Mouse (Mus musculus) ES-CJ7 (cell line): ENCODE results near the gene Dnlz.

Source experiments
- DNase-seq: peaks from one replicate; pipeline ENCODE4 v3.0.0; 2011; ENCODE audit warnings: low read depth, low spot score

Gene Dnlz

DNA sequence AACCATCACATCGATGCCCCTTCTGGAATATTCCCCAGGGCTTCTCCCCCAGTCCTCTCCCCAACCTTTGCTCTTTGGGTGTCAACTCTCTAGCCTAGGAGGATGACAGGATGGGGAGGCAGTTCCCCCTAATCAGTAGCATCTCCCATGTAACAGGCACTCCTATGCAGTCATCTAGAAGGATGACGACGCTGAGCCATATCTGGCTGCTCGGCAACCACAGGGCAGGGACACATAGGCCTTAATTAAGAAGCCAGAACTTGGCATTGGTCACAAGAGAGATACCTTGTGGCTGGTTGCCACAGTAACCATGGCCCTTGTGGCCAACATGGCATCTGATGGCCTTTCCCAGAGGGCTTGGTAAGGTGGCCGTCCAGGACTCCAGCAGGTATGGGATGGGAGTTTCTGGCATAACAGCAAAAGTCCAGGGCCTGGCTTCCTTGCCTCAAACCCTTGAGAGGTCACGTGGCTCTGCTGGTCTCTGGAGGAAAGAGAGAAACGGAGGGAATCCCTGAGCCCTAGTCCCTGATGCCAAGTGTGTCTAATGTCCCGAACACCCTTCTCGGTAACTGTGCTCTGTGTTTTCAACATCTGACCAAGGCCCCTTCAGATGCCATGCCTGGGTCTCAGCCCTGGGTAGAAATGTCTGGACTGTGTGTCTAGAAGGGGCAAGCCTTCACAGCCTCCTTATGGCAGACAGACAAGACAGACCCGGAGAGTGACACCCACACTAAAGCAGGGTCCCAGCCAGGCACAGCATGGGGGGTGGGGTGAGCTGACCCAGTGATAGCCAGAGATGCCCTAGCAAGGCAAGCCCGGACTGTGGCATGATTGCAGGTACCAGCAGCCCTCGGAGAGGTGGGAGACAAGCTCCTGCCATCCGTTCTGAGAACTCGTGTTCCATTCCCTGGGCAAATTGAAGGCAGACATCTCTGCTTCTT lies 31.4 kb downstream of the Dnlz start:
- no peak for DNase-seq

DNA sequence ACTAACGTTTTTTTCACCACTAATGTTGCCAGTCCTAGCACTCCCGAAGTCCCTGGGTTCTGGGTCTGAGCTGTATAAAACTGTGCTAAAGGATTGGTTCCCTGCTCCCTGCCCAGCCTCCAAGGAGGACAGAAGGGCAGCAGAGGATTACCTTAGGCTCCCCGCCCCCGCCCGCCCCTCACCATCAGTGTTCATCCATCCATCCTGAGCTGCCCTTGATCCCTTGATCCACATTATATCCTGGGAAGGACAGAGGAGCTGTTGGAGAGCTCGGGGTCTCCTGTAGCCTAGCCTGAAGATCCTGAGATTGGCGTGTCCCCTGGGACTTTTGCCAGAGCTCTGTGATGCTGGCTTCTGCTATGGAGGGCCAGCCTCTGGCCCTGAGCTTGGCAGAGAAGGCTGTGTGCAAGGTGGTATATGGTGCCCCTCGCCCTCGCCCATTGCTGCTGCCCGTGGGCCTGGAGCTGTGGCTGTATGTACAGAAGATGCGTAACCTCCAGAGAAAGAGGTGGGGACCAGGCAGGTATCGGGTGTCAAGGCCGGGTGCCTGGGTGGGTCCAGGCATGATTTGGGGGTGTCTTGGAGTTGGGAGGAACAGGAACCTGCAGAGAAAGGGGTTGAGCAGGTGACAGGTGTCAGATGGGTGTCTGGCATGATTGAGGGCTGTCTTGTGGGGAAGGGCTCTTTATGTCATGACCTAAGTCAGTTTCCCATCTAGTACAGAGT lies 32.2 kb downstream of the Dnlz start:
- DNase-seq: no peak

GRCm38 (mm10) chr2:26319109-26319508 lies 32.8 kb downstream of the Dnlz start:
- DNase-seq: no peak

- no peak for DNase-seq
Observed at GRCm38 (mm10) chr2:26317991-26318672, 33.8 kb downstream of the Dnlz start.

DNA sequence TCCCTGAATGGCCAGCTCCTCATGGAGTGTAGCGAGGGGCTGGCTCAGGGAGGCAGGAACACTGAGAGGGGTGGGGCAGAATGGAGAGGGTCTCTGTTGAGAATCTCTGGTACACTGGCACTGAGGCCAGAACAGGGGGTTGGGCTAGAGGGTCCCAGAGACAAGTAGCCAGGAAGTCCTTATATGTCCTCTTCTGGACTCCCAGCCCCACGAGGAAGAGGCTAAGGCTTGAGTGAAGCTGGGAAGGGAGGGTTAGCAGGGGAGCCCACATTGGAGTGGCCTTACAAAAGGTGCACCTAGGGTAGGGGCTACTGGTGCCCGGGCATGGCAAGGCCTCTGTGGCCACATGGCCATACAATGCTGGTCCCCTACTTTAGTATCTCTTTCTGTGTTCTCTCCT lies 34.5 kb downstream of the Dnlz start:
- no peak for DNase-seq

DNA sequence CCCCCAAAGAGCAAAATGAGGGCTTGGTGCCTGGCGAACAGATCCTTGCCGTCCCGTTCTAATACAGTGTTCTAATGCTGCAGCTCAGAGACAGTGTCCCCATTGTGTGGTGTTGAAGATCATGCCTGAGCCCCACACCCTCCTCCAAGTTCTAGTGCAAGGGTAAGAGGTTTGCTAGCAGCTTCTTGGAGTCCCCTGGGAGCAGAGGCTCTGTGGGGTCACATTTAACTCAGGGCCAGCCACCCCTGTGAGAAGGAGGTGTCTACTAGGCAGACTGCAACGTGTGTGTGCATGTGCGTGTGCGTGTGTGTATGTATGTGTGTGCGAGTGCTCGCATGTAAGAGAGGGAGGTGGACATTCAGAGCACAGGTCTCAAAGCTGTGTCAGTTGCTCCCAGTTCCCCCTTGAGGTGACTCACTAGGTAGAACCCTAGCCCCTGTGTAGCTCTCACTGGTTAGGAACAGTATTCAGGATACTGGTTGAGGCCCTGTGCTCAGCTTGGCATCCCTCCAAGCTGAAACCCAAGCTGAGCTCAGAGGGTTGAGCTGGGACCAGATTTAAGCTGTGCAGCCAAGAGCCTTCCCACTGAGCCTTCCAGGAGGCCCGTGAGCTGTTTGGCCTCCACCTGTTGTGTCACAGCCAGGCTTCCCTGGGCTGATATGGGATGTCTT lies 35.2 kb downstream of the Dnlz start:
- DNase-seq: no peak

- DNase-seq: peak; percentile 25
Observed at GRCm38 (mm10) chr2:26315925-26316311, 36.0 kb downstream of the Dnlz start.

DNA sequence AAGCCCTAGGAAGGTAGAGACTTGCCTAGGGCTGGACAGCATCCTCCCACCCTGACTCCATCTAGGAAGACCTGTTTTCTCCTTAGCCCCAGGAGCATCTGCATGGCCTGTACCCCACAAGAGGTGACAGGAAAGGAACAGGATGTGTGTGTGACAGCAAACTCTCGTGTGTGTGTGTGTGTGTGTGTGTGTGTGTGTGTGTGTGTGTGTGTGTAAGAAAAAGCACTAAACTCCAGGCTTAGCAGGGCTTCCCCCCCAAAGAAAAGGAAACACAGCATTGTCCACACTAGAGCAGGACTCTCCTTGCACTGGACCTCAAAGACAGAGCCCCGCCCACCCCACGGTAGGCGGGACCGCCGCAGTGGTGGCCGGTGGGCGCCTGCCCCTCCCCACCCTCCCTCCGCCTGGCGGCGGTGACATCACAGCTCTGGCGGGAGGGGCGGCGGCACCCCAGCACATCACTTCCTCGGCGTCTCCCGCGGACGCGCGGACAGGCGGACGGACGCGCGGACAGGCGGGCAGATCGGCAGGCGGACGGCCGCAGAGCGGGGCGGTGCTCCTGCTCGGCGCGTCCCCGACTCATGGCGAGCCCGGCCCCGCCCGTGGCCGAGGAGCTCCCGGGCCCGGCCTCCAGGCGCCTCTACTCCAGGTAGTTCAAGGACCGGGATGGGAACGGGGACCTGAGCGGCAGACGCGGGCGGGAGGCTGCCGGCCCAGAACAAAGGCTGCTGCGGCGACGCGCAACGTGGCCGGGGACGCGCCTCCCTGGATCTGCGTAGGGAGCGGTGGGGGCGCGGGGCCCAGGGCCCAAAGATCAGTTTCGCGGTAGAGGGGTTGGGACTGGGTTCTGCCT lies 36.6 kb downstream of the Dnlz start, which contains the start of gene Gpsm1:
Gene Gpsm1, plus strand, starts transcription at position 444 of the 853 bp plus-strand sequence.
- DNase-seq: no peak

DNA sequence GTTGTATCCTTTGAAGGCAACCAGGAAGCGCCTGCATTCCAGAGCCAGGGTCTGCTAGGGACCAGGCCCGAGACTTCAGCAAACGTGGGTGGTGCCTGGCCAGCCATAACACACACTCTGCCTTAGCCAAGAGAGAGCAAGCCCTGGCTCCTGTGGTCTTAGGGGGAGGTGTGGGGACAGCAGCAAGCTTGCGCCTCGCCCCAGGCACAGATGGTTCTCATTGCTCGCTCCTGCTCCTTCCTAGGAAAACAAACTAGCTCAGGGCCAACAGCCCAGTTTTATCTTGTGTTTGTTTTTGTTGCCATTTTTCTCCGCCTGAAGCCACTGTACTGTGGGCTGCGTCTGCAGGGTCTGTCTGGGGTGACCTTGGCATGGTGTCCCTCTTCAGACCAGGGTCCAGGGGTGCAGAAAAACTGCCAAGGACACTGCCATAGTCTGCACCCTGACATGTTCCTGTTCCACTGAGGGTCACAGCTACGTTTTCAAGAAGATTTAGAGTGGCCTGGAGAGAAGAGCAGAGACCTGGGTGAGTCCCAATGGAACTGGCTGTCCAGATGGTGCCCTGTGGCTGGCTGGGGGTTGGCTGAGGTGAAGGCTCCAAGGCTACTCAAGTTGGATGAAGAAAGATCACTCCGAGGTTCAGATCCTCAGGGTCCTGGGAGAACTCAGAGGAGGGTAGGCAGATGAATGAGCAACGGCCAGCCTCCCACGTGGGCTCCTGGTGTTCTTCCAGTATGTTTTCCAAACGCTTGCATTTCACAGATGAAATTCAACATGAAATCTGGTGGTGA lies 37.4 kb downstream of the Dnlz start:
- no peak for DNase-seq

- DNase-seq: no peak
Observed at GRCm38 (mm10) chr2:26313394-26313793, 38.5 kb downstream of the Dnlz start.

DNA sequence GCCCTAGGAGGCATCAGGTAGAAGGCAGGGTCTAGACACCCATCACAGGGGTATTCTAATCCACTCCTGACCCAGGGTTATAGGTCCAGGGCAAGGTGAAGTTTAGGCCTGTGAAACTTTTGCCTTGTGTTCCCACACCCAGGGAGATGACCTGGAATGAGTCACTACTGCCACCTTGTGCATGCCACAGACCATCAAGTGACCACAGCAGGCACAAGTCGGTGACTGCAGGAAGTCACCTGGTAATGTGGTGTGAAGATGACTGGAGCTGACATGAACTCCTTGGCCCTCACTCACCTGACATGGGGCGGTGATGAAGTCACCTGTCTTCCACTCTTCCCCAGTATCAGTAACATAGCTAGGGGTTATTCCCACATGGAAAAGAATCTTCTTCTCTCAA lies 39.1 kb downstream of the Dnlz start:
- no peak for DNase-seq

DNA sequence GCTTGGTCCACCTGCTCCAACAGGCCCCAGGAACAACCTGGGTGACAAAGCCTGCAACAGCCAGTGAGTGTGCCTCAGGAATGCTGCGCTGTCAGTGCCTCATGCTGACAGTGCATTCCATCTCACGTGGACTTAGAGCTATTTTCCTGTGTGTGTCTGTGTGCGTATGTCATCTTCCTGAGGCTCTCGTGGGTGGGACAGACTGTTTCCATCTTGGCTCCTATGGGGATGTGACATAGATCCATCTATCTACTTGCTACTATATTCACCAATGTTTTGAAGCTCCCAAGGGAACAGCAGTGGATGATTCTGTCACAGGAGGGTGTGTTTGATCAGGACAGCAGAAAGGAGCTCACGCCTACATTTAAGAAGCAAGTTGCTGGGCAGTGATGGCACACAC lies 40.0 kb downstream of the Dnlz start:
- no peak for DNase-seq

DNA sequence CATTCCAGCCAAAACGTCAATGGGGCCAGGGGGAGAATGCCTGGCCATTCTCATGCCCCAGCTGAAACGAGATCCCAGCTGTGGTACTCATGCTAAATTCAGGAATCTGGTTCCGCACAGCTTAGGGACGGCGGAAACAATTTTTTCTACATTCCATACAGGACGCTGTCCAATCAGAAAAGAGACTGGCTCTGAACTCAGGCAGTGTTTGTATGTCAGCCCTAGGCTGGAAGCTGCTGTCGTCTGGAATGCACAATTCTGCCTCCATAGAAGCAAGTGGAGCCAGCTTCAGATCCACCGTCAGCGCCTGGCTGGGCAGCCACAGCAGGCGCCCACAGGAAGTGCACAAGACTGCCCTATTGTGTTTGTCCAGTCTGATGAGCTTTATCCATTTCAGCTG lies 42.2 kb downstream of the Dnlz start:
- no peak for DNase-seq

DNA sequence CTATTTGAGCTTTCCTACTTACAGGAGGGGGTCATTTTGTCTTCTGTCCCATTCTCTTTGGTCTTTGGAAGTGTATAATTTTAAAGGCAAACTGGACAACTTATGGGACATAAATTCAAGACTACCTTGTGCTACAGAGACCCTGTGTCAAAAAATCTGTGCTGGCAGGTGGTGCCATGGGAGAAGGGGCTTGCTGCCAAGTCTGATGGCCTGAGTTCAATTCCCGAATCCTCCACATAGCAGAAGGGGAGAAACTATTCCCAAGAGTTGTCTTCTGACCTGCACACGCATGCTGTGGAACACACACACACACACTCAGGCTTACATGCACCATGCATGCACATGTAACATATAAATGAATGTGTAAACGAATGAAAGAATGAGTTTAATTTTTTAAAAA lies 45.2 kb downstream of the Dnlz start:
- no peak for DNase-seq

DNA sequence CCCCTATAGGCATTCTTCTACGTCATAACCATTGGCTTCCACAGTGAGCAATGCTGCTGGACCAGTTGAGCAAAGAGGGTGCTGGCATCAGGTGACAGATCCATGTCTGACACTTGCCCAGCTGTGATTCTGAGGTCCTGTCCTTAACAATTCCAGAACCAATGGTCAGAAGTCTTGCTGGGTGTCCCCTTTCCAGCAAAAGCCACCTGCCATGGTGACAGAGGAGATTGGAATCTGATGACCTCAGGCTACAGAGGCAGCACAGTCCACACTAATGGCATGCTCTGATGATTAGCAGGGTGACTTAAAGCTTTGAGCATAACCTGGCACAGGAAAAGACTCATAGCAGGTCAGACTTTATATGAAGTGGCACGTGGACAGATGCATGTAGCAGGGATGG lies 46.4 kb downstream of the Dnlz start:
- DNase-seq: no peak

DNA sequence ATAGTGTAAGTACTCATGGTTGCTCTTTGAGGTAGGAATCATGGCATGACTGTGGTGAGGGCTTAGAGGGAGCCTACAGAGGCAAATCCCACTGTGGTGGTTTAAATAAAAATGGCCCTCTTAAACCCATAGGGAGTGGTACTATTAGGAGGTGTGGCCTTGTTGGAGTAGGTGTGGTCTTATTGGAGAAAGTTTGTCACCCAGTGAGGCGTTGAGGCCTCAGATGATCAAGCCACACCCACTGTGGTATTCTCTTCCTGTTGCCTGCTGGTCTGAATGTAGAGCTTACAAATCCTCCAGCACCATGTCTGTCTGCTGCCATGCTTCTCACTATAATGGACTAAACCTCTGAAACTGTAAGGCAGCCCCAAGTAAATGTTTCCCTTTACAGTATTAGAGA lies 47.2 kb downstream of the Dnlz start:
- DNase-seq: peak; percentile 33

- no peak for DNase-seq
Observed at GRCm38 (mm10) chr2:26302005-26302503, 49.9 kb downstream of the Dnlz start.

DNA sequence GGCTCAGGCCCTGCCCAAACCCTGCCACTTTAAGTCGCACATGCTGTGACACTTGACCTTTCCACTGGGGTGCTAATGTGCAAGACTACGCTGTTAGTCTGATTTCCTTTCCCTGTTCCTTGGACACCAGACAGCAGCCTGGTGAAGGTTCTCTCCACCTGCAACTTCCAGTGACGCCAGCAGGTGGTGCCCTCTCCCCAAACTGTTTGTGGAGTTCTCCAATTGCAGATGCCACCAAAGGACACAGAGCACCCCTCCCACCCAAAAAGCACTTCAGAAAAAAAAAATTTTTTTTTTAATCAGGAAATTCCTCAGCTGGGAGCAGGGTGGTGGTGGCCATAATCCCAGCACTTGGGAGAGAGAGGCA lies 51.1 kb downstream of the Dnlz start:
- DNase-seq: peak; percentile 78

GRCm38 (mm10) chr2:26300161-26300807 lies 51.6 kb downstream of the Dnlz start:
- DNase-seq: no peak
